Mouse (Mus musculus): ENCODE measurements around the gene Rai1.

DNA sequence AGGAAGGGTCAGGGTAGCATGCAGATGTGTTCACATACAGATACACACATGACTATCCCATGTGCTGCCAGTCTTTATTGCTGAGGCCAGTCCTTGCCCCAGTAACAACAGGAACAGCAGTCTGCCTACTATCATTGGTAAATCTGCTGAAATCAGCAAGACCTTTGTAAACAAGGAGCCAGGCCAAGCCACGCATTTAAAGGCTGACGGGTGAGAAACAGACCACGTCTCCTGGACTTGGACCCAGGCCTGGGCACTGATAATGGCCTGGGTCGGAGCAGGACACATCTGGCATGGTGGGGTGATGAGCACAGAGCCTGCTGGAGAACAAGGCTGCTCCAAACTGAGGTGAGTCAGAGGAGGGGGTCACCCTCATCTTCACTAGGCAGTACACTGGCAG, 135.7 kb downstream of the Rai1 start:
- no peak for TF ChIP-seq CTCF (IDR thresholded peaks at IDR 0.05; ENCODE audit: insufficient read depth, low read depth, low read length)
- no peak for TF ChIP-seq POLR2A (IDR thresholded peaks at IDR 0.05; ENCODE audit: insufficient read depth, low read depth, low read length)
